Mouse (Mus musculus): ENCODE results near the gene Il6ra. TPM values are rescaled to one million over a fixed set of nuclear protein-coding genes. Genes with fewer than 3 reads are reported as not detected.

The Il6ra gene
- polyA plus RNA-seq, 1 experiment from 2014 or later: 3.2 TPM

DNA sequence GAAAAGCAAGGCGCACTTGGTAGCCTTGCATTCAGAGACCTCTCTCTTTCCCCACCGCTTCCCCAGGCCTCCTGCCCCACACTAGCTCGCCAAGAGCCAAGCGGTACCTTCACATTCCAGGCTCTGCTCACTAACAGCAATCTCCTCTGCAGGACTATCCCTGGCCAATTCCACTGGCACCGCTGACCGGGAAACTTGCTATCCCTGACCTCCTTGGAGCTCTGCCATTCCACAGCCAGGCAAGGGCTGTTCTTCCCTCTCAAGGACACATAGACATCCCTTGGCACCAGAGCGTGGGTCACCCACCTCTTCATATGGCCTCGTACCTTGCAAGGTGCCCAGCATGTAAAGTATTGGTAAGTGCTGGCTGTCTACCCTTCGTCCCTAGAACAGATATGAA, 29.9 kb upstream of the Il6ra start:
- Histone ChIP-seq H3K27me3 (replicated peaks) (no peaks in the 10 kb centered on the region), H3K4me2 (no peak overlapping the region), H3K4me3 (replicated peaks) (no peak overlapping the region), H3K36me3 (peaks cover 60% of the 10 kb centered on the region), H3K9me3 (no peaks in the 10 kb centered on the region), H3K27ac (no peak overlapping the region), H3K9ac (no peak overlapping the region), H3K4me1 (no peaks in the 10 kb centered on the region)
- no peak for ATAC-seq (ENCODE audit: insufficient read depth, low FRiP score, low read depth)
- WGBS: 87% methylated on average over 9 of the region's 9 CpGs

DNA sequence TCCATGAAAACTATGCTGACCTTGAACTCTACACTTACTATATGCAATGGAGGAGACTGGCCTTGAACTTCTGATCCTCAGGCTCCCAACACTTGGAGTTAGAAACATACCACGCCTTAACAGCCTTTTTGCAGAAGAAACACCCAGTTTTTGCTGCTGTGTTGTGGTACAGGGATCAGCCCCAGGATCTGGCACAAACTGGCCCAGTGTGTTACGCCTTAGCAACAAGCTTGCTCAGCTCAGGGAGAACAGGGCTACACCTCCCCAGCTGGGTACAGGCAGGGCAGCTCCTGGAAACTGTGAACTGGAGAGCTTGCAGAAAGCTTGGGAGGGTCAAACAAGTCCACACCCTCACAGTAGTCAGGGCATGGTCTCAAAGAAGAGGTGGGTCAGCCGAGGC, 23.5 kb upstream of the Il6ra start:
- H3K4me3 ChIP-seq (replicated peaks): no peak overlapping the region
- H3K4me1 ChIP-seq: no peaks in the 10 kb centered on the region
- H3K9me3 ChIP-seq: no peaks in the 10 kb centered on the region
- no peaks in the 10 kb centered on the region for H3K27me3 ChIP-seq (replicated peaks)
- 87% methylated on average over 3 of the region's 3 CpGs for WGBS
- H3K9ac ChIP-seq: no peak overlapping the region
- no peak overlapping the region for H3K27ac ChIP-seq
- no peak overlapping the region for H3K4me2 ChIP-seq
- H3K36me3 ChIP-seq: peaks cover 12% of the 10 kb centered on the region
- no peak for ATAC-seq (ENCODE audit: insufficient read depth, low FRiP score, low read depth)

DNA sequence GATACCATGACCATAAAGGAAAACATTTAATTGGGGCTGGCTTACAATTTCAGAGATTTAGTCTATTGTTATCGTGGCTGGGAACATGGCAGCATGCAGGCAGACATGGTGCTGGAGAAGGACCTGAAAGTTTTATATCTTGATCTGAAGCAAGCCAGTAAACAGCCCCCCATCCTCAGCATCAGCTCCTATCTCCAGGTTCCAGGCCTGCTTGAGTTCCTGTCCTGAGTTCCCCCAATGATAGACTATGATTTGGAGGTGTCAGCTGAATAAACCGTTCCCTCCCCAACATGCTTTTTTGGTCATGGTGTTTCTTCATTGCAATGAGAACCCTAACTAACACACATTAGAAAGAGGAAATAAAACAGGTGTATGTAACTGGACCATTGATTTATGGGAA, 19.9 kb upstream of the Il6ra start:
- no peak overlapping the region for H3K9ac ChIP-seq
- no peaks in the 10 kb centered on the region for H3K36me3 ChIP-seq
- H3K4me1 ChIP-seq: no peaks in the 10 kb centered on the region
- H3K4me2 ChIP-seq: no peak overlapping the region
- no peak overlapping the region for H3K4me3 ChIP-seq (replicated peaks)
- no peaks in the 10 kb centered on the region for H3K27me3 ChIP-seq (replicated peaks)
- H3K27ac ChIP-seq: no peak overlapping the region
- ATAC-seq (ENCODE audit: insufficient read depth, low FRiP score, low read depth): no peak
- 90% methylated on average over 2 of the region's 2 CpGs for WGBS
- H3K9me3 ChIP-seq: no peaks in the 10 kb centered on the region

DNA sequence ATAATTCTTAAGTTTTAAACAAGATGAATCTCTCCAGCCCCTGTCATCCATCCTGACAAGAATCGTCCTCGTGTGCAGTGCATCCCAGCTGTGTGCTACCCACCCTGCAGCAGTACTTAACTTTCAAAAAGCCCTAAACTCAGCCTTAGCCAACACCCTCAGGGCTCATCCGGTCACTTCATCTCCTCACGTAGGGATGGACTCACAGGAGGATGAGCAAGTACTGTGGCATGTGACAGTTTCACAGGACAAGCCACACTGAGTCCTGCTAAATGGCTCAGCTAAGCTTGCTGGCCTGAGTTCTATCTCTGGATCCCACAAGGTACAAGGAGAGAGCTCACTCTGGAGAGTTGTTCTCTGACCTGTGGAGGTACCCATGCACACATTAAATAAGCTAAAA, 16.0 kb upstream of the Il6ra start:
- H3K36me3 ChIP-seq: no peaks in the 10 kb centered on the region
- no peak for ATAC-seq (ENCODE audit: insufficient read depth, low FRiP score, low read depth)
- H3K27me3 ChIP-seq (replicated peaks): no peaks in the 10 kb centered on the region
- no peak overlapping the region for H3K4me3 ChIP-seq (replicated peaks)
- no peaks in the 10 kb centered on the region for H3K4me1 ChIP-seq
- no peak overlapping the region for H3K4me2 ChIP-seq
- 57% methylated on average over 4 of the region's 4 CpGs for WGBS
- H3K9me3 ChIP-seq: no peaks in the 10 kb centered on the region
- no peak overlapping the region for H3K9ac ChIP-seq
- H3K27ac ChIP-seq: no peak overlapping the region

DNA sequence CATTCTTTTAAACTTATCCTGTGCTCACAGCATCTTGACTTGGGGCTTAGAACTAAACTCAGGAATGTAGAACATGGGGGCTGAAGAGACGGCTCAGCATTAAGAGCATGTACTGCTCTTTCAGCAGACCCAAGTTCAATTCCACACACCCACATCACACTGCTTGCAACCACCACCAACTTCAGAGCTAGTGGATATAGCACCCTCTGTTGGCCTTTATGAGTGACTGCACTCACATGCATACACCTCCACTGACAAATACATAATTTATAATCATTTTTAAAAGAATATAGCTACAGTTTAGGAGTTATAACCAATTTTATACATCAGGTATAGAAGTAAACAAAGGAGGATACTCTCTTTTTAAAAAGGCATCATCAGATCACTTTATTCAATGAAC, 13.4 kb upstream of the Il6ra start:
- ATAC-seq (ENCODE audit: insufficient read depth, low FRiP score, low read depth): no peak
- no peaks in the 10 kb centered on the region for H3K4me1 ChIP-seq
- H3K9me3 ChIP-seq: no peaks in the 10 kb centered on the region
- H3K27me3 ChIP-seq (replicated peaks): no peaks in the 10 kb centered on the region
- no peak overlapping the region for H3K9ac ChIP-seq
- no peak overlapping the region for H3K4me2 ChIP-seq
- H3K36me3 ChIP-seq: no peaks in the 10 kb centered on the region
- WGBS: 95% methylated on average over 1 of the region's 1 CpGs
- no peak overlapping the region for H3K4me3 ChIP-seq (replicated peaks)
- no peak overlapping the region for H3K27ac ChIP-seq

DNA sequence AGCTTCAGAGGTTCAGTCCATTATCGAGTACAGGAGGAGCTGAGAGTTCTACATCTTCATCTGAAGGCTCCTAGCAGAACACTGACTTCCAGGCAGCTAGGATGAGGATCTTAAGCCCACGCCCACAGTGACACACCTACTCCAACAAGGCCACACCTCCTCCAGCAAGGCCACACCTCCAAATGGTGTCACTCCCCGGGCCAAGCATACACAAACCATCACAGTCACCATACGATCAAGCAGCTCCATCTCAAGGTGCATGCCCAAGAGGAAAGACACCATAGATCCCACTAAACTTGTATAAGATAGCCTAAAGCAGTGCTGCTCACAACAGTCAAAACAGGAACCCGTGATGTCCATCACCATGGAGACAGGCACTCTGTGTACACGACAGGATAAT, 7.7 kb upstream of the Il6ra start:
- Histone ChIP-seq H3K4me3 (replicated peaks) (no peak overlapping the region), H3K27me3 (replicated peaks) (no peaks in the 10 kb centered on the region), H3K4me1 (0 out of 2 replicates have a peak, but pooled peaks cover 2% of the 10 kb centered on the region), H3K27ac (no peak overlapping the region), H3K9ac (no peak overlapping the region), H3K9me3 (no peaks in the 10 kb centered on the region), H3K36me3 (no peaks in the 10 kb centered on the region), H3K4me2 (no peak overlapping the region)
- no peak for ATAC-seq (ENCODE audit: insufficient read depth, low FRiP score, low read depth)
- 56% methylated on average over 6 of the region's 6 CpGs for WGBS

DNA sequence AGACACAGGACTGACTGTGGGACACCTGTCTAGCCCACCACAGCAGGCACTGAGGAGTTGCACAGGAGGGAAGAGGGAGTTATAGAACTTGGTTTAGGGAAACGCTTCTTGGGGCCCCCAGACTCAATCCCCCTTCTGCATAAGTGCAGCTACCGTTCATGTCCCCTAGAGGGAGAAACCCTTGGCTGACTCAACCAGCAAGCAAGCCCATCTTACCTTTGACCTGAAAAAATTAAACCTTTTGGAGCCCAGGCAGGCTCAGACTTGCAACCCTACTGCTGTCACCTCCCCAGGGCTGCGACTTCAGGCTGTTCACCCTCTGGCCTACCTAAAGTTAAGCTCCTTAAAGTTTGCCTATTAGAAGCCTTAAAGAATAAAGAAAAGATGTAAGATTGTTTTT, 4.4 kb upstream of the Il6ra start:
- Histone ChIP-seq H3K36me3 (no peaks in the 10 kb centered on the region), H3K9ac (no peak overlapping the region), H3K27ac (no peak overlapping the region), H3K4me3 (replicated peaks) (no peak overlapping the region), H3K9me3 (no peaks in the 10 kb centered on the region), H3K4me2 (no peak overlapping the region), H3K27me3 (replicated peaks) (peaks cover 4% of the 10 kb centered on the region; the same call in 1 of the 2 replicates), H3K4me1 (0 out of 2 replicates have a peak, but pooled peaks cover 12% of the 10 kb centered on the region)
- 51% methylated on average over 3 of the region's 3 CpGs for WGBS
- ATAC-seq (ENCODE audit: insufficient read depth, low FRiP score, low read depth): no peak

DNA sequence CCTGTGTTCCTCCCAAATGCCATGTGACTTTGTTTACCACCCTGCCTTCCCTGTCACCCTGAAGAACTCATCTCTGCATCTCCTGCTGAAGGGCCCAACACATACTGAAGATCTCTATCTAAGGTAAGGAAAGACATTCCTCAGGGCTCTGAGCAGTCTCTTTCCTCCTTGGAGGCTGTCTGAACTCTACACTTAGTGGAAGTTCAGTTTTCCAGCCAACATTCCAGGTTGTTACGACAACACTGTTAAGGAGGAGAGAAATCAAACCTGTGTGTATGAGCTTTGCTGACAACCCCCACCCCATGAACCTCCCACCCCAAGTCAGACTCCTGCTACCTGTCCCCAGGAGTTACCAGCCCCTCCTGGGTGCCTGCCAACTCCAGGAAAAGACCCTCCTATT, 3.6 kb upstream of the Il6ra start:
- ATAC-seq (ENCODE audit: insufficient read depth, low FRiP score, low read depth): no peak
- Histone ChIP-seq H3K4me1 (0 out of 2 replicates have a peak, but pooled peaks cover 16% of the 10 kb centered on the region), H3K27ac (no peak overlapping the region)

DNA sequence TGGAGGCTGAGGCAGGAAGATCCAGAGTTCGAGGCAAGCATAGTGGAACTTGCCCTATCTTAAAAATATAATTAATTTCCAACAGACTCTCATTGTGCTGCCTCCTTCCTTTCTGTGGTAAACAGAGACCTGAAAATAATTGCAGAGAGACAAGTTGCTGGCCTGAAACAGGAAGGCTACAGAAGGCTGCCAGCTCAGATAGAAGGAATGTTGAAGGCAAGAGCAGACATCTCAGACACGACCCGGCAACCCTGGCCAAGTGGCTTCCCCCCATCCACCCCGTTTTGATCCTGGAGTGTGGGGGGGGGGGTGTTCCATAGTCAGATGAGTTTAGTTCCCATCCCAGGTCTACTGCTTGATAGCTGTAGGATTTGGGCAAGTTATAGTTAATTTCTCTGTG, 1.7 kb upstream of the Il6ra start:
- Histone ChIP-seq H3K9me3 (no peaks in the 10 kb centered on the region), H3K36me3 (no peaks in the 10 kb centered on the region), H3K9ac (no peak overlapping the region), H3K4me2 (no peak overlapping the region), H3K4me3 (replicated peaks) (no peak overlapping the region), H3K27ac (no peak overlapping the region), H3K27me3 (replicated peaks) (peaks cover 8% of the 10 kb centered on the region; the same call in 1 of the 2 replicates), H3K4me1 (0 out of 2 replicates have a peak, but pooled peaks cover 16% of the 10 kb centered on the region)
- 64% methylated on average over 4 of the region's 4 CpGs for WGBS
- ATAC-seq (ENCODE audit: insufficient read depth, low FRiP score, low read depth): no peak

More for the DNA sequence above, 3.6 kb upstream of the Il6ra start:
- Histone ChIP-seq H3K4me2 (no peak overlapping the region), H3K36me3 (no peaks in the 10 kb centered on the region), H3K27me3 (replicated peaks) (peaks cover 8% of the 10 kb centered on the region; the same call in 1 of the 2 replicates), H3K9ac (no peak overlapping the region), H3K4me3 (replicated peaks) (no peak overlapping the region), H3K9me3 (no peaks in the 10 kb centered on the region)
- WGBS: 78% methylated on average over 1 of the region's 1 CpGs

DNA sequence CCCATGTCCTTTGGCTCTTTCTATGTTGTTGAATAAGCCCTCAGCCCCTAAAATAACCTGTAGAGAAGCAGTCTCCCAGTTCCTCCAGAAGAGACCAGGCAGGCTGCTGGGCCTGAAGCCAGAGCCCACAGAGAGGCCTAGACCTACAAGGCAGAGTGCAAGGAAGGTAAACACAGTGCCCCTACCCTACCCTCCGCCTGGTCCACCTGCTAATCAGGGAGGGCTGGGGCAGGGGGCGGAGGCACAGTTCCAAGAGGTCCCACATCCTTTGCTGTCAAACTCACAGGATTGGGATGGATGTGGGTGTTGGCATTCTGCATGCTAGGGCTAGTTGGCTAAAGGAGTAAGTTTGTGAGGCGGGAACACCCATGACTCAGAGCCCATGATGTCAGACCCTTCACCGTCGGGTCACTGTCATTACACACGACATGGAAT, 871 bp downstream of the Il6ra start:
- Histone ChIP-seq H3K9me3 (no peaks in the 10 kb centered on the region), H3K9ac (no peak overlapping the region), H3K27ac (peak overlapping the region; percentile 68; the same call in 1 of the 2 replicates), H3K4me2 (peak overlapping the region; percentile 100; the same call in 1 of the 2 replicates), H3K4me1 (0 out of 2 replicates have a peak, but pooled peaks cover 14% of the 10 kb centered on the region), H3K36me3 (no peaks in the 10 kb centered on the region), H3K27me3 (replicated peaks) (peaks cover 8% of the 10 kb centered on the region; the same call in 1 of the 2 replicates), H3K4me3 (replicated peaks) (peak overlapping the region; percentile 50)
- ATAC-seq (ENCODE audit: insufficient read depth, low FRiP score, low read depth): peak; percentile 27; the same call in 1 of the 2 replicates
- WGBS: 40% methylated on average over 6 of the region's 6 CpGs

DNA sequence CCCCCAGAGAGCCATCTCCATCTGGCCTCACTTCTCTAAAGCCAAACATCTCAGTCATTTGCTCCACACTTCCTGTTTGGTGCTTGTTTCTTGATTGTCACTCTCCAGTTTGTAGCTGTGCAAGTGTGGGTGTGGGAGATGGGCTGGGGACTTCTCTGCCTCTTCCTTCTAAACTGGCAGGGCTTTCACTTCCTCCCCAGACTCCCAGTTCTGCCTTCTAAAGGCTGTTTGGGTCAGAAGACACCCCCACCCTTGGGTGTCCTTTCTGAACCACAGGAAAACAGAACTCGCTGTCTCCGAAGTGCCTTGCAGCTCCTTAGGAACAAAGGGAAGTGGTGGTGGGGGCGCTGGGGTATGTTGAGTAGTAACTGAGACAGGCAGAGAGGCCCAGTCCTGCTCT, 1.8 kb downstream of the Il6ra start:
- no peaks in the 10 kb centered on the region for H3K36me3 ChIP-seq
- ATAC-seq (ENCODE audit: insufficient read depth, low FRiP score, low read depth): no peak
- no peak overlapping the region for H3K27ac ChIP-seq
- H3K4me2 ChIP-seq: no peak overlapping the region
- no peak overlapping the region for H3K9ac ChIP-seq
- H3K9me3 ChIP-seq: no peaks in the 10 kb centered on the region
- H3K4me3 ChIP-seq (replicated peaks): no peak overlapping the region
- peaks cover 8% of the 10 kb centered on the region; the same call in 1 of the 2 replicates for H3K27me3 ChIP-seq (replicated peaks)
- WGBS: 84% methylated on average over 3 of the region's 3 CpGs
- 0 out of 2 replicates have a peak, but pooled peaks cover 14% of the 10 kb centered on the region for H3K4me1 ChIP-seq

DNA sequence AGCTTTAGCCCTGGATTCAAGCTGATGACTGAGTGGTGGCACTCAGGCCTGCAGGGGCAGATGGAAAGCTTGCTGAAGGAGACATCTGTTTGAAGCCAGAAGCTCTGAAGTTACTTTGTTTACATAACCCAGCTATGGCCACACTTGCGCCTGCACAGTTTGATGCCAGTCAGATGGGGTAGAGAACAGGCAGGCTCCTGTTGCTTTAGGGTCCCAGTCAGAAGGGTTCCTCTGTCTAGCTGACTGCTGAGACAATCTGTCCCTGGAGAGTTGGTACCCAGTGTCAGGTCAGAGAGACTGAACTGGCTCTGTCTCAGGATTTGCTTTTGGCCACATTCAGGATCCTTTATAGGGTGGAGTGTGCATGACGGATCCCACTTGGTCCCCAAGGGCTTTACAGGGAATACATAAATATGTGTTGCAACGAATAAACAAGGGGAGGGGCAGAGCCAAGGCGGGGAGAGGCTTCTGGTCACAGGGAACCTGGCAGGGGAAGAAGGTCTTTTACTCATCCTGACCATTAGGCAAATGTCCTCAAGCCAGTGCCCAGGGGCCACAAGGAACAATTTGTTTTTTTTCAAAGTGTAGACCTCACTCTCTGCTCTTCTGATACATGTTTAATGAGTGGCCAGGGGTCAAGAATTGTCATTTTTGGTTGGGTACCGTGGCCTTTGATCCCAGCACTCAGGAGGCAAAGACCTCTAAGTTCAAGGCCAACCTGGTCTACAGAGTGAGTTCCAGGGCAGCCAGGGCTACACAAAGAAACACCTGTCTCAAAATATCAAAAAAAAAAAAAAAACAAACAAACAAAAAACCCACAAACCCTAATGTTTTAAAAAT, 3.1 kb downstream of the Il6ra start:
- H3K27ac ChIP-seq: no peak overlapping the region
- H3K9me3 ChIP-seq: no peaks in the 10 kb centered on the region
- H3K27me3 ChIP-seq (replicated peaks): peaks cover 8% of the 10 kb centered on the region; the same call in 1 of the 2 replicates
- H3K4me1 ChIP-seq: 0 out of 2 replicates have a peak, but pooled peaks cover 14% of the 10 kb centered on the region
- H3K4me3 ChIP-seq (replicated peaks): no peak overlapping the region
- 49% methylated on average over 5 of the region's 5 CpGs for WGBS
- H3K9ac ChIP-seq: no peak overlapping the region
- H3K36me3 ChIP-seq: no peaks in the 10 kb centered on the region
- H3K4me2 ChIP-seq: no peak overlapping the region
- no peak for ATAC-seq (ENCODE audit: insufficient read depth, low FRiP score, low read depth)
